Mouse (Mus musculus): ENCODE measurements around the gene Spop. TPM values are rescaled to one million over a fixed set of nuclear protein-coding genes. Genes with fewer than 3 reads are reported as not detected.

The Spop gene
- polyA plus RNA-seq, 1 experiment: 20.4 TPM

- no peaks in the 10 kb centered on the region for H3K9me3 ChIP-seq
- peaks cover 40% of the 10 kb centered on the region for H3K4me1 ChIP-seq
- TF ChIP-seq GATA1 (IDR thresholded peaks at IDR 0.05; ENCODE audit: borderline replicate concordance, low read length) (no peak), FLI1 (IDR thresholded peaks at IDR 0.05; ENCODE audit: low read length) (no peak)
- H3K4me3 ChIP-seq (replicated peaks): no peak overlapping the region
- peaks cover 79% of the 10 kb centered on the region for H3K36me3 ChIP-seq (replicated peaks; ENCODE audit: low read length)
- H3K27me3 ChIP-seq (replicated peaks): no peaks in the 10 kb centered on the region
Observed at GRCm38 (mm10) chr11:95389006-95389405, 24.9 kb upstream of the Spop start.

- Histone ChIP-seq H3K27me3 (replicated peaks) (no peaks in the 10 kb centered on the region), H3K4me1 (peaks cover 37% of the 10 kb centered on the region), H3K36me3 (replicated peaks; ENCODE audit: low read length) (peaks cover 81% of the 10 kb centered on the region), H3K9me3 (no peaks in the 10 kb centered on the region), H3K4me3 (replicated peaks) (no peak overlapping the region)
- TF ChIP-seq FLI1 (IDR thresholded peaks at IDR 0.05; ENCODE audit: low read length) (no peak), GATA1 (IDR thresholded peaks at IDR 0.05; ENCODE audit: borderline replicate concordance, low read length) (no peak)
Observed at GRCm38 (mm10) chr11:95390420-95390819, 23.5 kb upstream of the Spop start.

DNA sequence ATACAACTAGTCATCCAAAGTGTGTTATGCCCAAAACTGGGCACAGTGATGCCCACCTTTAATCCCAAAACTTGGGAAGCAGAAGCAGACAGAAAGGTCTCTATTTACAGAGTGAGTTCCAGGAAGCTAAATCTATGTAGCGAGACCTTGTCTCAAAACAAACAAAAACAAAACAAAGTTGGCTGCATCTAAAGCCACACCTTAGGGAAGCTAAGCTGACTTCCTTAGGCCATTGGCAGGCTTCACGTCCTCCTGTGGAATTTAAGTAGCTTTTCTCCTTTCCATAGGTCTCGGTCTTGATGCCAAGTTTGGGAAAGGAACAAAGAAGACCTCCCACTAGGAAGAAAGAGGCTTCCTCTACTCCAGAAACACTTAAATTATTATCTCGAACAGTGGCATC, 22.7 kb upstream of the Spop start:
- Histone ChIP-seq H3K9me3 (no peaks in the 10 kb centered on the region), H3K4me1 (peaks cover 29% of the 10 kb centered on the region), H3K4me3 (replicated peaks) (no peak overlapping the region), H3K36me3 (replicated peaks; ENCODE audit: low read length) (peaks cover 78% of the 10 kb centered on the region), H3K27me3 (replicated peaks) (peaks cover 5% of the 10 kb centered on the region)
- TF ChIP-seq FLI1 (IDR thresholded peaks at IDR 0.05; ENCODE audit: low read length) (no peak), GATA1 (IDR thresholded peaks at IDR 0.05; ENCODE audit: borderline replicate concordance, low read length) (no peak)

DNA sequence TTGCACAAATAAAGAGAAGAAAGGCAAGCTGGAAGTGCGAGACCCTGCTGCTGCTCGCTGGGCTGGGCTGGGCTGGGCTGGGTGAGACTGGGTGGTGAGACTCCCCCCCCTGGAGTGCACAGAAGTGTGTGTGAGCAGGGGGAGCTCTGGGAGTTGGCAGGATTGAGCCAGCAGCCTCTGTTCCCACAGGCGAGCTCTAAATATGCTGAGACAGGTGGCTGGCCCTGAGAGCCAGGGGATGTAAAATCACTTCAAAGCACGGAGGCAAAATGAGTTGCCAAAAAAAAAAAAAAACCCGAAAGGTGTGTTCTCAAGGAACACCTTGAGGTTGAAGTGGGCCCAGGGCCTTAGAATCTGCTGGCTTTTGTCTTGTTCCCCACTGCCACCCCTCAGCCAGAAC, 22.1 kb upstream of the Spop start:
- peaks cover 24% of the 10 kb centered on the region for H3K4me1 ChIP-seq
- no peak for TF ChIP-seq GATA1 (IDR thresholded peaks at IDR 0.05; ENCODE audit: borderline replicate concordance, low read length)
- TF ChIP-seq FLI1 (IDR thresholded peaks at IDR 0.05; ENCODE audit: low read length): no peak
- no peaks in the 10 kb centered on the region for H3K9me3 ChIP-seq
- peaks cover 73% of the 10 kb centered on the region for H3K36me3 ChIP-seq (replicated peaks; ENCODE audit: low read length)
- peaks cover 10% of the 10 kb centered on the region for H3K27me3 ChIP-seq (replicated peaks)
- H3K4me3 ChIP-seq (replicated peaks): no peak overlapping the region

GRCm38 (mm10) chr11:95392223-95392667, 21.6 kb upstream of the Spop start:
- Histone ChIP-seq H3K36me3 (replicated peaks; ENCODE audit: low read length) (peaks cover 68% of the 10 kb centered on the region), H3K27me3 (replicated peaks) (peaks cover 12% of the 10 kb centered on the region)
- TF ChIP-seq FLI1 (IDR thresholded peaks at IDR 0.05; ENCODE audit: low read length) (no peak), GATA1 (IDR thresholded peaks at IDR 0.05; ENCODE audit: borderline replicate concordance, low read length) (no peak)

DNA sequence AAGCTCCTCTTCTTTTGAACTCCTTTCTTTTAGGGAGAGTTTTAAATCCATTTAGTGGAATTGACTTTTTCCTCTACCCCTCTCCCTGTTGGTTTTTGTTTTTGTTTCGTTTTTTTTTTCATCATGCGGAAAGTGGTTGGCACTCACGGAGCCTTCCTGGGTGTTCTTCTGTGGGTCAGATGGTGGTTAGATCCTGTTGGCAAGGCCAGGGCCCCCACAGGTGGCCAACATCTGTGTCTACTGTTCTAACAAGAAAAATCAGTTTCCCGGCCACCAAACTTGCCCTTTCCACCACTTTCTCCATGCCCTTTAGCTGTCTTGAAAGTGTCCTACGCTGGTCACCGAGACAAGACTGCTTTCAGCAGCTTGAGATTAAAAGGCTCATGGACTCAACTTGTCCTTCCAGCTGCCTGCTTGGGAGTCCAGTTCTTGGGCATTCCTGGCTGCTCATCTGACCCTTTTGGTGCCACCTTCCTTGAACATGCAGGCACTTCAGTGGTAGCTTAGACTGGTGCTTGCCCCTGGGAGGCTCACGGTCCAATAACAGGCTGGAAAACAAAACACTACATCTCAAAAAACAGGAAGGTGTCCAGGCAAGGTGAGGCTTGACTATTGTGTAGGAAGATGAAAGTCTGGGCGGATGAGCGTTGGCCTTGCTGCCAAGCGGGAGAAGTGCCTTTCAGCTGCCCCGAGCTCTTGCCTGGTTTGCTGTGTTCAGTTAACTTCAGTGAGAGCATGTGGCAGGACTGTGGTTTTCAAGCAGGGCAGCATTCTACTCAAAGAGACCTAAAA, 21.0 kb upstream of the Spop start:
- TF ChIP-seq GATA1 (IDR thresholded peaks at IDR 0.05; ENCODE audit: borderline replicate concordance, low read length): no peak
- no peak for TF ChIP-seq FLI1 (IDR thresholded peaks at IDR 0.05; ENCODE audit: low read length)
- H3K4me1 ChIP-seq: peaks cover 14% of the 10 kb centered on the region
- peaks cover 61% of the 10 kb centered on the region for H3K36me3 ChIP-seq (replicated peaks; ENCODE audit: low read length)
- no peak overlapping the region for H3K4me3 ChIP-seq (replicated peaks)
- no peaks in the 10 kb centered on the region for H3K9me3 ChIP-seq
- peaks cover 12% of the 10 kb centered on the region for H3K27me3 ChIP-seq (replicated peaks)

More at GRCm38 (mm10) chr11:95392223-95392667, 21.6 kb upstream of the Spop start:
- no peaks in the 10 kb centered on the region for H3K9me3 ChIP-seq
- no peak overlapping the region for H3K4me3 ChIP-seq (replicated peaks)
- peaks cover 19% of the 10 kb centered on the region for H3K4me1 ChIP-seq

DNA sequence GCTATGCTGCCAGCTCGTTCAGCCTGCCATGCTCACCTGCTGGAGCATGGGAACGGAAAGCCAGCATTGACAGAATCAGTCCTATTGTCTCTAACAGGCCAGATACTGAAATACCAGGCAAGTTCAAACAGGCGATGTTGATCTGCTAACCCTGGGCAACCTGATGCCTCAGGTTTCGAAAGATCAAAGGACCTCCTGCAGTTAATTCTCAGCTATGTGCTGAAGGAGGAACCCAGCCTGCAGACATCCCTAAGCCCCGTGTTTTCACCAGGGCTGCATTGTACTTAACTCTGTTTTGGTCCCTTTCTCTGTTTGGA, 20.4 kb upstream of the Spop start:
- Histone ChIP-seq H3K36me3 (replicated peaks; ENCODE audit: low read length) (peaks cover 56% of the 10 kb centered on the region), H3K4me1 (peaks cover 14% of the 10 kb centered on the region), H3K27me3 (replicated peaks) (peaks cover 17% of the 10 kb centered on the region), H3K9me3 (no peaks in the 10 kb centered on the region), H3K4me3 (replicated peaks) (no peak overlapping the region)
- TF ChIP-seq FLI1 (IDR thresholded peaks at IDR 0.05; ENCODE audit: low read length) (no peak), GATA1 (IDR thresholded peaks at IDR 0.05; ENCODE audit: borderline replicate concordance, low read length) (no peak)

GRCm38 (mm10) chr11:95394112-95394511, 19.8 kb upstream of the Spop start:
- TF ChIP-seq FLI1 (IDR thresholded peaks at IDR 0.05; ENCODE audit: low read length) (no peak), GATA1 (IDR thresholded peaks at IDR 0.05; ENCODE audit: borderline replicate concordance, low read length) (no peak)

GRCm38 (mm10) chr11:95396548-95396947, 17.3 kb upstream of the Spop start:
- no peak for TF ChIP-seq FLI1 (IDR thresholded peaks at IDR 0.05; ENCODE audit: low read length)
- TF ChIP-seq GATA1 (IDR thresholded peaks at IDR 0.05; ENCODE audit: borderline replicate concordance, low read length): no peak
- Histone ChIP-seq H3K36me3 (replicated peaks; ENCODE audit: low read length) (peaks cover 25% of the 10 kb centered on the region), H3K9me3 (no peaks in the 10 kb centered on the region), H3K4me3 (replicated peaks) (no peak overlapping the region), H3K4me1 (no peaks in the 10 kb centered on the region), H3K27me3 (replicated peaks) (peaks cover 45% of the 10 kb centered on the region)

More at GRCm38 (mm10) chr11:95394112-95394511, 19.8 kb upstream of the Spop start:
- Histone ChIP-seq H3K4me3 (replicated peaks) (no peak overlapping the region), H3K4me1 (peaks cover 11% of the 10 kb centered on the region), H3K36me3 (replicated peaks; ENCODE audit: low read length) (peaks cover 49% of the 10 kb centered on the region), H3K27me3 (replicated peaks) (peaks cover 23% of the 10 kb centered on the region), H3K9me3 (no peaks in the 10 kb centered on the region)

Data from megakaryocyte, embryonic 14.5 days (primary cell).